Mouse (Mus musculus) heart, embryonic 16.5 days (tissue): ENCODE results near the gene Nyap1. TPM values are rescaled to one million over a fixed set of nuclear protein-coding genes. Genes with fewer than 3 reads are reported as not detected.

Source experiments
- ATAC-seq: fragments of 200-750 bp; cut with Nextera tagmentation; replicated peaks from 2 replicates; pipeline ENCODE4 v1.8.0; 2017; ENCODE audit warnings: moderate number of reproducible peaks; ENCODE audit not compliant: insufficient read depth, low FRiP score; ENCODE audit errors: extremely low read depth
- H3K27ac ChIP-seq: fragments of 300-500 bp; sonication (generic); 2 replicates; pipeline ENCODE4 v1.5.1; 2014; ENCODE audit warnings: mild to moderate bottlenecking, low read length, control low read depth, moderate library complexity
- H3K27me3 ChIP-seq: fragments of 300-500 bp; sonication (generic); 2 replicates; pipeline ENCODE4 v1.6.1; 2014; ENCODE audit warnings: low read length, mixed read lengths; ENCODE audit not compliant: control insufficient read depth, insufficient read depth
- H3K36me3 ChIP-seq: fragments of 300-500 bp; sonication (generic); 2 replicates; pipeline ENCODE4 v1.6.1; 2014; ENCODE audit not compliant: control insufficient read depth, insufficient read depth
- H3K4me1 ChIP-seq: fragments of 300-500 bp; sonication (generic); 2 replicates; pipeline ENCODE4 v1.6.1; 2014; ENCODE audit warnings: low read length, mixed read lengths; ENCODE audit not compliant: control insufficient read depth, insufficient read depth
- H3K4me2 ChIP-seq: fragments of 300-500 bp; sonication (generic); 2 replicates; pipeline ENCODE4 v1.6.1; 2014; ENCODE audit warnings: low read depth, mild to moderate bottlenecking, control low read depth, low read length
- H3K4me3 ChIP-seq: fragments of 300-500 bp; sonication (generic); 2 replicates; pipeline ENCODE4 v1.5.1; 2014; ENCODE audit warnings: mild to moderate bottlenecking, control low read depth, low read length
- H3K9ac ChIP-seq: fragments of 300-500 bp; sonication (generic); 2 replicates; pipeline ENCODE4 v1.6.1; 2014; ENCODE audit warnings: low read length, control low read depth
- H3K9me3 ChIP-seq: fragments of 300-500 bp; sonication (generic); replicated peaks from 2 replicates; pipeline ENCODE4 v1.6.1; 2016; ENCODE audit warnings: low read length; ENCODE audit not compliant: control insufficient read depth
- WGBS: fragments of 180-500 bp; shearing (Covaris S2); extraction: QIAGEN DNeasy Blood & Tissue Kit; methylation state at CpG from one replicate; pipeline ENCODE4 v1.1.7; 2014; 5-methylcytosine and 5-hydroxymethylcytosine counted together
- polyA plus RNA-seq: library from polyadenylated mRNA; unstranded; fragments of >200 nt; fragmentation: Nextera tagmentation; extraction: Ambion mirVana; gene quantifications from 2 replicates; pipeline ENCODE4 v1.2.1, GENCODE M21; 2015

Gene Nyap1
- polyA plus RNA-seq, 1 experiment from 2014 or later, result 1.6 TPM

- WGBS, result 52% methylated on average over 3 of the region's 3 CpGs
- ATAC-seq, result no peak; the same call in 1 of the 2 replicates
- no peaks in the 10 kb centered on the region for H3K36me3 ChIP-seq
- no peak overlapping the region for H3K9ac ChIP-seq
- H3K27ac ChIP-seq, result 0 out of 2 replicates have a peak overlapping the region, but pooled peaks have one; percentile 27
- no peak overlapping the region for H3K4me2 ChIP-seq
- no peak overlapping the region for H3K4me3 ChIP-seq
- H3K4me1 ChIP-seq, result no peaks in the 10 kb centered on the region
- no peaks in the 10 kb centered on the region for H3K27me3 ChIP-seq
- H3K9me3 ChIP-seq, result no peaks in the 10 kb centered on the region
Measured at GRCm38 (mm10) chr5:137699080-137699479, 42.3 kb downstream of the Nyap1 start.

- Histone ChIP-seq H3K27ac (no peak overlapping the region), H3K4me2 (no peak overlapping the region), H3K4me3 (no peak overlapping the region), H3K9ac (no peak overlapping the region), H3K27me3 (no peaks in the 10 kb centered on the region), H3K4me1 (no peaks in the 10 kb centered on the region), H3K9me3 (no peaks in the 10 kb centered on the region), H3K36me3 (no peaks in the 10 kb centered on the region)
- no peak for ATAC-seq
- WGBS, result 66% methylated on average over 4 of the region's 4 CpGs
Measured at GRCm38 (mm10) chr5:137695930-137696329, 45.5 kb downstream of the Nyap1 start.

GRCm38 (mm10) chr5:137694796-137695195 lies 46.6 kb downstream of the Nyap1 start:
- no peak overlapping the region for H3K9ac ChIP-seq
- no peak overlapping the region for H3K27ac ChIP-seq
- WGBS, result 78% methylated on average over 3 of the region's 3 CpGs
- no peaks in the 10 kb centered on the region for H3K9me3 ChIP-seq
- no peak for ATAC-seq
- H3K4me3 ChIP-seq, result no peak overlapping the region
- no peak overlapping the region for H3K4me2 ChIP-seq
- H3K36me3 ChIP-seq, result no peaks in the 10 kb centered on the region
- no peaks in the 10 kb centered on the region for H3K27me3 ChIP-seq
- peaks cover 5% of the 10 kb centered on the region for H3K4me1 ChIP-seq

- no peak overlapping the region for H3K4me2 ChIP-seq
- H3K4me1 ChIP-seq, result peaks cover 5% of the 10 kb centered on the region
- WGBS, result 56% methylated on average over 1 of the region's 1 CpGs
- no peaks in the 10 kb centered on the region for H3K36me3 ChIP-seq
- H3K27me3 ChIP-seq, result no peaks in the 10 kb centered on the region
- H3K9me3 ChIP-seq, result no peaks in the 10 kb centered on the region
- H3K27ac ChIP-seq, result no peak overlapping the region
- ATAC-seq, result no peak
- H3K4me3 ChIP-seq, result no peak overlapping the region
- no peak overlapping the region for H3K9ac ChIP-seq
Measured at GRCm38 (mm10) chr5:137691881-137692280, 49.5 kb downstream of the Nyap1 start.

- Histone ChIP-seq H3K4me2 (0 out of 2 replicates have a peak overlapping the region, but pooled peaks have one; percentile 0), H3K27me3 (no peaks in the 10 kb centered on the region), H3K4me1 (peaks cover 5% of the 10 kb centered on the region), H3K9me3 (no peaks in the 10 kb centered on the region), H3K27ac (peak overlapping the region; percentile 13), H3K36me3 (no peaks in the 10 kb centered on the region), H3K9ac (no peak overlapping the region), H3K4me3 (no peak overlapping the region)
- ATAC-seq, result peak; percentile 43; the same call in 1 of the 2 replicates
- 25% methylated on average over 9 of the region's 9 CpGs for WGBS
Measured at GRCm38 (mm10) chr5:137690531-137690930, 50.9 kb downstream of the Nyap1 start.

GRCm38 (mm10) chr5:137689974-137690373 lies 51.4 kb downstream of the Nyap1 start:
- no peaks in the 10 kb centered on the region for H3K9me3 ChIP-seq
- peaks cover 5% of the 10 kb centered on the region for H3K4me1 ChIP-seq
- H3K36me3 ChIP-seq, result no peaks in the 10 kb centered on the region
- 76% methylated on average over 3 of the region's 3 CpGs for WGBS
- H3K27ac ChIP-seq, result peak overlapping the region; percentile 13; the same call in 1 of the 2 replicates
- ATAC-seq, result no peak
- H3K4me2 ChIP-seq, result no peak overlapping the region
- H3K27me3 ChIP-seq, result no peaks in the 10 kb centered on the region
- no peak overlapping the region for H3K9ac ChIP-seq
- no peak overlapping the region for H3K4me3 ChIP-seq

- Histone ChIP-seq H3K27ac (no peak overlapping the region), H3K9me3 (no peaks in the 10 kb centered on the region), H3K4me2 (no peak overlapping the region), H3K9ac (no peak overlapping the region), H3K27me3 (no peaks in the 10 kb centered on the region), H3K36me3 (no peaks in the 10 kb centered on the region), H3K4me1 (peaks cover 20% of the 10 kb centered on the region), H3K4me3 (no peak overlapping the region)
- WGBS, result 69% methylated on average over 6 of the region's 6 CpGs
- no peak for ATAC-seq
Measured at GRCm38 (mm10) chr5:137686127-137686790, 55.1 kb downstream of the Nyap1 start.

- Histone ChIP-seq H3K36me3 (no peaks in the 10 kb centered on the region), H3K4me3 (no peak overlapping the region), H3K9ac (no peak overlapping the region), H3K4me2 (no peak overlapping the region), H3K27me3 (no peaks in the 10 kb centered on the region), H3K27ac (no peak overlapping the region), H3K4me1 (peaks cover 19% of the 10 kb centered on the region), H3K9me3 (no peaks in the 10 kb centered on the region)
- ATAC-seq, result no peak
- 92% methylated on average over 3 of the region's 3 CpGs for WGBS
Measured at GRCm38 (mm10) chr5:137685653-137686052, 55.8 kb downstream of the Nyap1 start.

GRCm38 (mm10) chr5:137684294-137685123 lies 56.9 kb downstream of the Nyap1 start, which contains the start of gene Agfg2:
Gene Agfg2 (minus strand): TSS chr5:137684726.
- no peaks in the 10 kb centered on the region for H3K9me3 ChIP-seq
- ATAC-seq, result peak; percentile 97
- H3K36me3 ChIP-seq, result no peaks in the 10 kb centered on the region
- peak within 1 kb of the TSS; percentile 96 for H3K4me2 ChIP-seq
- H3K4me3 ChIP-seq, result peak within 1 kb of the TSS; percentile 87
- H3K27me3 ChIP-seq, result no peaks in the 10 kb centered on the region
- H3K4me1 ChIP-seq, result peaks cover 15% of the 10 kb centered on the region
- under 1% methylated on average over 61 of the region's 62 CpGs for WGBS
- peak within 1 kb of the TSS; percentile 84 for H3K27ac ChIP-seq
- peak within 1 kb of the TSS; percentile 81 for H3K9ac ChIP-seq
